Mouse (Mus musculus): ENCODE measurements around the gene Zfp36l1. TPM values are rescaled to one million over a fixed set of nuclear protein-coding genes. Genes with fewer than 3 reads are reported as not detected.

Zfp36l1 gene
- polyA plus RNA-seq, 1 experiment: 141 TPM

GRCm38 (mm10) chr12:80131359-80132249, 18.8 kb upstream of the Zfp36l1 start:
- no peak for DNase-seq (ENCODE audit: low spot score)

GRCm38 (mm10) chr12:80130558-80131358, 17.9 kb upstream of the Zfp36l1 start:
- no peak for DNase-seq (ENCODE audit: low spot score)

GRCm38 (mm10) chr12:80129531-80129930, 16.7 kb upstream of the Zfp36l1 start:
- no peak for DNase-seq (ENCODE audit: low spot score)

GRCm38 (mm10) chr12:80127191-80127762, 14.5 kb upstream of the Zfp36l1 start:
- DNase-seq (ENCODE audit: low spot score): no peak

- no peak for DNase-seq (ENCODE audit: low spot score)
These were observed 12.5 kb upstream of the Zfp36l1 start for GRCm38 (mm10) chr12:80125316-80125715.

GRCm38 (mm10) chr12:80124756-80125155, 11.9 kb upstream of the Zfp36l1 start:
- DNase-seq (ENCODE audit: low spot score): no peak

GRCm38 (mm10) chr12:80124211-80124610, 11.4 kb upstream of the Zfp36l1 start:
- no peak for DNase-seq (ENCODE audit: low spot score)

GRCm38 (mm10) chr12:80123227-80123803, 10.5 kb upstream of the Zfp36l1 start:
- DNase-seq (ENCODE audit: low spot score): no peak

GRCm38 (mm10) chr12:80121438-80121837, 8.6 kb upstream of the Zfp36l1 start:
- DNase-seq (ENCODE audit: low spot score): no peak

- no peak for DNase-seq (ENCODE audit: low spot score)
These were observed 5.8 kb upstream of the Zfp36l1 start for GRCm38 (mm10) chr12:80118588-80118987.

- DNase-seq (ENCODE audit: low spot score): no peak
These were observed 3.6 kb upstream of the Zfp36l1 start for GRCm38 (mm10) chr12:80116206-80117112.

- DNase-seq (ENCODE audit: low spot score): no peak
These were observed 3.0 kb upstream of the Zfp36l1 start for GRCm38 (mm10) chr12:80115863-80116194.

- DNase-seq (ENCODE audit: low spot score): peak; percentile 85
These were observed 2.5 kb upstream of the Zfp36l1 start for GRCm38 (mm10) chr12:80115142-80115862.

- no peak for DNase-seq (ENCODE audit: low spot score)
These were observed 2.0 kb upstream of the Zfp36l1 start for GRCm38 (mm10) chr12:80114892-80115141.

- peak; percentile 77 for DNase-seq (ENCODE audit: low spot score)
These were observed 1.4 kb upstream of the Zfp36l1 start for GRCm38 (mm10) chr12:80114031-80114891.

- peak; percentile 54 for DNase-seq (ENCODE audit: low spot score)
These were observed 791 bp upstream of the Zfp36l1 start for GRCm38 (mm10) chr12:80113586-80114021.

- DNase-seq (ENCODE audit: low spot score): no peak
These were observed 647 bp downstream of the Zfp36l1 start for GRCm38 (mm10) chr12:80112071-80112660.

- DNase-seq (ENCODE audit: low spot score): no peak
These were observed 1.4 kb downstream of the Zfp36l1 start for GRCm38 (mm10) chr12:80111131-80112070.
